Mouse (Mus musculus) thymus, postnatal 25 days (tissue): Measurements from ENCODE around the gene Stoml2.
"Not testable (repeated sequence)": the region's sequence is repeated elsewhere in the genome, so short reads cannot be mapped to it uniquely, and the experiment has no call there.

Source experiments
- DNase-seq: peaks from one replicate; pipeline ENCODE4 v3.0.0; 2022

Stoml2 gene

DNA sequence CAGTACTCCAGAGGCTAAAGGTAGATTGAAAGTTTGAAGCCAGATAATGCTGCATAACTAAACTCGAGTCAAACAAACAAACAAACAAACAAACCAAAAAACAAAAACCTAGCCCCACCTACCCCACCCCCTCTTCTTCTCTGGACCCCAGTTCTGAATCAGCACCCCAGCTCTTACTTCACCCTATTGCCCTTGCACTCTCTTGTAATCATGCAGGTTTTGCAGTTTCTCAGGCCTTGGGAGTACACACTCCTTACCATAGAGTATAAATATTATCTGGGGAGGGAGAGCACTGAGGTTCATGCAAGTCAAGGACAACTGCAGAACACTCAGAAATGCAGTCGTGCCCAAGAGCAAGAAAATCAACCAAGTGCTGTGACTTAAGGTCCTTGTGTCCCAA is 30.2 kb downstream of the Stoml2 start:
- no peak for DNase-seq

DNA sequence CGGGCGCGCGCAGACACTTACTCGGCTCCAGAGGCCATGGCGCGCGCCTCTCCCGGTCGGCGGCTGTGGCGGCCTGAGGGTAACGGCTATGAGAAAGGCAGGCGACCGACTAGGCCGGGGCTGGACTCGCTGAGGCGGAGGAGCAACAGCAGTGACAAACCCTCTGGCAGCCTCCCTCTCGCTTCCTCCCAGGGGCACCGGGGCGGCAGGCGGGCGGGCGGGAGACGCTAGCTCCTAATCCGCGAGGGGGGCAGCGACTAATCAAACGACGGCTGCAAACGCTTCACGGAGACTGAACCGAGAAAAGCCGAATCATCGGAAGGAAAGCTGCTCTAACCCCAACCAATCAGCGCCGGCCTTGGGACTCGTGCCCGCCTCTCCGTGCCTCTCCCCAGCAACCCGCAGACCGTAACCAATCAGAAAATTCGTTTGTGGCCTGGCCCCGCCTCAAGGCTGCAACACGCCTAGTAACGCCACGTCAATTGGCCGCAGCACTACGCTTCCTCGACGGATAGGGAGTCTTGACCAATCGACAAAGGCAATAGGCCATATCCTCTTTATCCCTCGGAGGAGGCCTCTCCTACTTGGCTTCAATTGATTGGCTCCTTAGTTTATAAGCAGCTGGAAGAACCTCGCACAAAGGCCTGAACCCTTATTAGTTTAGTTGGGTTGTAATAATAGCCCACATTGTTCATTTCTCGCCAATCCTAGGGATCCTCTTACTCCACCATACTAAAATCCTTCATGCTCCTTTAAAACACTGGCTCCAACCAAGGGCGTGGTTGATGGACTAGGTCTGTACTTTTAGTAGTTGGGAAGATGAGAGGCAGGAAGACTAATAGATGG is 31.1 kb downstream of the Stoml2 start, which contains the start of gene Vcp:
Vcp (minus strand) TSS at position 367 of the 846 bp plus-strand sequence.
- DNase-seq: peak; percentile 99

DNA sequence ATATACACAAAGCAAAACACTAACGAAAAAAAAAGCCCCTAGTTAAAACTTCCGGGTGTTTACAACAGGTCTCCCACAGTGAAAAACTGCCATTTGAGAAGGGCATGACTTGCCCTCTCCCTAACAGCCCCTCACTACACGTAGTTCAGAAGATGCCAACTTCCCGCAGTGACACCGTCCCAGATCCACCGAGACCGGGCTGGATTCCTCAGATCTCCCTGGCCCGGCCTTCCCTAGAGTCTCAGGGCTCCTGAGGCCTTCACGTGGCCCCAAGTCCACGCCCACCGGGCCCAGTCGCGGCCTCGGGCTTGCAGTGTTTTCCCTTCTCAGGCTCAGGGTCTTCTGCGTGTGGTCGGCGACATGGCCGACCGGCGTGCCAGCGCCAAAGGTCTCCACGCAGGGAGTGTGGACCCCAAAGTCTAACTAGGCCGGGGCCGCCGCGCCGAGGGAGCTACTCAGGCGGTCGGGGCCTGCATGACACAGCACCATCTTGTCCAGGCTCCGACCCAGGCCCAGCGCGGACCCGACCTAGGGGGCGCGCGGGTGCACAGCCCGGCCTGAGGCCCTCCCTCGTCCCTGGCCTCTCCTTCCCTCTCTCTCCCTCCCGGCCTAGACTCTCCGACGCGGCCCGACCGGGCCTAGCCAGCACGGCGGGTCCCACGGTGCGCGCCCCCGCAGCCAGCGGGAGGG is 31.9 kb downstream of the Stoml2 start:
- peak; percentile 75 for DNase-seq

DNA sequence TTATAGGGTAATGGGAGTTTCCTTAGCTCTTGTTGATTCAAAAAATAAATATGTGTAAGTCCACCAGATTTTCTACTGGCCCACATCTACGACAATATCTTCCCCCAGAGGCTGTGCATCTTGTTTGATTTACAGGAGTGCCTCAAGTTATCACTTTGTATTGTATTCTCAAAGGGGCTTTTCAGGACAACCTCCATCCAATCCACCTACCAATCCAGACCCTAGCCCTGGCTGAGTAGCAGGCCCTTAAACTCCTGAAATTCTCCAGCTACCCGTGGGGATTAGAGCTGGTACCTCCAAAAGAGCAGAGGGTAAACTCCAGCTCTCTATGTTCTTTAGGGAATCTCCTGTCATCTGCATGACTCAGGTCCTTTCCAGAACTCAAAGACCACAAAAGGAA is 33.5 kb downstream of the Stoml2 start:
- no peak for DNase-seq

DNA sequence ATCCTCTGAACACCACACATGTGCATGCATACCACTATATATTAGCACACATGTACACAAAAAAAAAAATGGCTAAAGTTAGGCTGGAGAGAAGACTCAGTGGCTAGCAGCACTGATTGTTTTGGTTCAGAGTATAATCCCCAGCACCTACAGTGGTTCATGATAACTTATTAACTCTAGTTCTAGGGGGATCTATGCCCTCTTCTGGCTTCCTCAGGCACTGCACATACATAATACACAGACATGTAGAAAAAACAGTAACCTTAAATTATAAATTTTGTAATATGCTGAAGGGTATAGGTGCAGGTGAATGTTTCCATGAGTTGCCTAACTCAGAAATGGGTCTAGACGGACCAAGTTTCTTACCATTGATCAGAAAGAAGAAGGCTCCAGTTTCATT is 43.2 kb downstream of the Stoml2 start:
- no peak for DNase-seq

DNA sequence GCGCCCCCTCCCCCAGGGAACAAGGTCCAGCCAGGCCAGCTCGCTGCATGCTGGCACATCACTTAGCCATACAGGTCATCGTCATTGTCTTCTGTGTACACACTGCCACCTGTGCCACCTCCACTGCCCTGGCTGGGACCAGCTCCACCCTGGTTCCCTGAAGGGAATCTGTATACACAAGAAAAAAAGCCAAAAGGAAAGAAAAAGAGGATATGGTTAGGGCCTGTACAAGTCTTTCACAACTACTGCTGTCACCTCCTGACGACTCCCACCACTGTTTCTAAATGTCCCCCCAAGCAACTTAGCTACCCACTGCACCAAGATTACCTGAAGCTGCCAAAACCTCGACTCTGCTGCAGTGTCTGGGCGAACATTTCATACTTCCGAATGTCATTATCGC is 51.0 kb downstream of the Stoml2 start:
- not testable (repeated sequence) for DNase-seq

DNA sequence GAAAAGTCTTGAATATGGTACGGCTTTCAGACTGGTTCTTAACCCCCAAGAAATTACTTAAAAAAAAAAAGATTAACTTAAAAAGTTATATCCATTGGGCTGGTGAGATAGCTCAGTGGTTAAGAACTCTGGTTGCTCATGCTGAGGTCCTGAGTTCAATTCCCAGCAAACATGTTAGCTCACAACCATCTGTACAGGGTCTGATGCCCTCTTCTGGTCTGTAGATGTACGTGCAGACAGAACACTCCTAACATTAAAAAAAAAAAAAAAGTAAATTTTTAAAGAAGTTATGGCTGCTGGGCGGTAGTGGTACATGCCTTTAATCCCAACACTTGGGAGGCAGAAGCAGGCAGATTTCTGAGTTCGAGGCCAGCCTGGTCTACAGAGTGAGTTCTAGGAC is 53.4 kb downstream of the Stoml2 start:
- no peak for DNase-seq
